Mouse (Mus musculus): ENCODE results near the gene Snd1.
A peak's percentile ranks its signal among the peaks of the same experiment; 100 is the strongest.

Gene Snd1

DNA sequence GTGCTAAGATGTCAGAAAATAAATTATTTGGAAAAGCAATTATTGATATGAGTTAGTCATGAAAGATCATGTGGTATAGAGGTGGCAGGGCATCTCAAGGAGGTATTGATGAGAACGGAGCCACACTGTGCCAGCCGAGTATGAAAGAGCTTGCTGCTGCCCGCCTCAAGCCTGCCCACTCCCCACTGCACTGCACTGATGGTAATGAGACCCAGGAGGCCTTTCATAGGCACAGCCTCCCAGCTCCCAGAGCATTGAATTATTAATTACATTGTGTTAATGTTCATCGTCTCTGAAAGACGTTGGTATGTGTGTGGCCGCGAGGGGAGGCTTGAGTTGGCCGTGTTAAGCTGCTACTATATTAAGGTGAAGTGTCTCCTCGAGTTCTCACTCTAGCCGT is 390.2 kb downstream of the Snd1 start:
- DNase-seq (ENCODE audit: low read depth, low spot score) = no peak

DNA sequence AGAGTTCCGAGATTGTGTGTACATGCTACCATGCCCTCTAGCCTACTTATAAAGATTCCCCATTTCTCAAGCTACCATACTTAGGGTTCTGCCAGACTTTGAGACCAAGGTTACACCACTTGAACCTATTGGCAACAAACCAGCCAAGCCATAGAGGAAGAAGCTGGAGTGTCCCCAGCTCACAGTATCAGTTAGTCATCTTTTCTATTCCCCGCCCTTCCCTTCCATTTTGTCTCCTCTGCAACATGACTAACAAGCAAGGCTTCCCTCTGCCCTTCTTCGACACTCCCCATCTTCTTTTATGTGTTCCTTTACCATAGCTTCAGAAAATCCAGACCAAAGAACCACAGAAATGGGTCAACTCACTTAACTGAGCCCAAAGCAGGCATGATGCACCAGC is 391.3 kb downstream of the Snd1 start:
- DNase-seq (ENCODE audit: low read depth, low spot score) = no peak

DNA sequence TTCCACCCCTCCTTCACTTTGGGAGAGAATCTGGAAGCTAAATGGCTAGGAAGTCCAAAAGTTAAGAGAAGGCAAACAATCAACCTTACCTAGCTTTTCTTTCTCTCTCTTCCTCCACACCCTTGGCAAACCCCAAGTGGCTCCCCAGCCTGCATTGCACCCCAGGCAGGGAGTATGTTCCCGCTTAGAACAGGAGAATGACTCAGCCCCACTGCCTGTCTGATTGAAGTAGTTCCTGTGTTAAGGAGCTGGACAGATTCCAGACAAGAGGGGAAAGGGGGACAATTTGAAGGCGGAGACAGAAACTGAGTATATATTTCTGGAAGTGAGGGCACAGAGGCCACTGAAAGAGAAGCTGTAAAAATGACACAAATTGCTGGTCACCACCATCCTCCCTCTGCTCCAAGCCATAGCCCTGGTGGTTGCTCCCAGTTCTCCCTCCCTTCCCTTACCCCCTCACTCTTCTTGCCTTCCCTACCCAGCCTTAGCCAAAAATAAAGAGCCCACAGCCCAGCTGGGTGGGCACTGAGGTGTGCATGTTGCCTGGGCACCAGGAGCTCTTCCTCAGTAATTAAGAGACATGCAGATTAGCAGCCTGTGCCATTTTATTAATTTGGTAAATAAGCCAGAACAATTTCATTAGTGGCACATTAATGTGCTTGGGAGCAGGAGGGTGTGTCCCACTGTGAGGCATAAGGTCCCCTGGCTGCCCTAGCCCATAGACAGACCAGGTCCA is 392.7 kb downstream of the Snd1 start:
- no peak for DNase-seq (ENCODE audit: low read depth, low spot score)

DNA sequence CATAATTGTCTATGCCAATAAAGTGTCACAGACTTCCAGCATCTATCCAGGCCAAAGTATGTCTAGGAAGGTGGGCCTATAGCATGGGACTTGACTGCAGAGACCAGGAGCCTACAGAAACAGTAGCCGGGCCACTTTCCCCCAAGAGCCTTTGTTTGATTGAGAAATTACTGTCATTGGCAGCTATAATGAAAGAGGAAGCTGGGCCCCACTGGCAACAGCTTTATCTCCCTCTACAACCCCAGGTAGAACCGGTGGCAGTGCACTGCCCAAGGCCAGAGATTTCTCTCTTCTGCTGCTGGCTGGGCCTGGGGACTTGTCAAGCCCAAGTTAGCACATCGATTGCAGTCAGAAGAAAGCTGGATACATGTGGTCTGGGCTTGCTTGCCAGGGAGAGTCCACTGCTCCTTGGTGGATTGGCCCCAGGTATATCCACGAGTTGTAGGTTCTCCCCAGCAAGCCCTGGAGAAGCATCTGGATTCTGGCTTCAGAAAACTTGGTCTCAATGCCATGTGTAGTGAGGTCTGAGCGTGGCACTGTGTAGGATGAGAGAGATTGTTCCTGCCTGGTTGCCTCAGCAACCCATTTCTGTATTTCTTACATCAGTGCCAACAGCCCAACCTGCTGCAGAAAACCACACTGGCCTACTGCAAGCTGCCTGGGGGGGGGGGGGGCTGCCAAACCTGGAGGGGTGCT is 396.9 kb downstream of the Snd1 start:
- no peak for DNase-seq (ENCODE audit: low read depth, low spot score)

DNA sequence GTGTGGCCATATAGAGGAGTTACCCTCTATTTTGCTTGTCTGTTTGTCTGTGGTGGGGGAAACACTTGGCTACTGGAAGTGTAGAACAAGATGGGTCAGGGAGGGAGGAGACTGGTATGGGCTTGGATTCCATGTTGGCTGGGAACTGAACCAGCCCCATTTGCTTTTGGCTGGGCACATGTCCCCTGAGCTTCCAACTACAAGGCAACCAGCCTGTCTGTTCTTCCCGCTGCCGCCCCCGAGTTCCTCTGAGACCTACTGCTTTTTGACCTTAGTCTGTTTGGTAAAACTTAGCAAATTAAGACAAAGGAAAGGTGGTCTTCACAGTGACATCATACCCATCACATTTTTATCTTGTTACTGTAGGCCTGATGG is 397.5 kb downstream of the Snd1 start:
- DNase-seq (ENCODE audit: low read depth, low spot score) = no peak

DNA sequence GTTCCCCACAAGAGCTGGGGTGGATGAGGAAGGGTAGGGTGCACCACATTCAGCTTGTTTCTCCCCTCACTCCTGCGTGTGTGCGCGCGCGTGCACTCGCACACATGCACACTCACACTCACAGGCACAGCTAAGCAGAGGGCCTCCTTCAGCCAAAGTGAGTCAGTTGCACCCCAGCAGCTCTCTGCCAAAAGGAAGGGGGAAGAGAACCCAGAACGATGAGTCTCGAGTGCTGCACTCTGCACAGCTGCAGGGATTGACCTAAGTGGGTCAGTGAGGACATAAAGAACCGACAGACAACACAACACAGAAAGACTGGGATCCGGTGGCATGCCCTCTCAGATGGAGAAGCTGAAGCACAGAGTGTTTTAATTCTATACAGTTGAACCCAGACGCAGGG is 399.1 kb downstream of the Snd1 start:
- DNase-seq (ENCODE audit: low read depth, low spot score) = no peak

DNA sequence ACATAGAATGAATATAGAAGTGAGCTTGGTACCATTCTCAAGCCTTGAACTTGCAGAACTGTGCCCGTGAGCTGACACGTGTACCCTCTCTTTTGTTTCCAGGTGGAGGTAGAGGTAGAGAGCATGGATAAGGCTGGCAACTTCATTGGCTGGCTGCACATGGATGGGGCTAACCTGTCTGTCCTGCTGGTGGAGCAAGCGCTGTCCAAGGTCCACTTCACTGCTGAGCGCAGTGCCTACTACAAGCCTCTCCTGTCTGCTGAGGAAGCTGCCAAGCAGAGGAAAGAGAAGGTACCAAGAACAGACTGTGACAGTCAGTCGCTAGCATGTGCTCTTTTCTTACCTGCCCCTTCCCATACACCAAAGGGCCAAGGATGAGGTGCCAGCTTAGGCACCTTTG is 399.8 kb downstream of the Snd1 start:
- no peak for DNase-seq (ENCODE audit: low read depth, low spot score)

DNA sequence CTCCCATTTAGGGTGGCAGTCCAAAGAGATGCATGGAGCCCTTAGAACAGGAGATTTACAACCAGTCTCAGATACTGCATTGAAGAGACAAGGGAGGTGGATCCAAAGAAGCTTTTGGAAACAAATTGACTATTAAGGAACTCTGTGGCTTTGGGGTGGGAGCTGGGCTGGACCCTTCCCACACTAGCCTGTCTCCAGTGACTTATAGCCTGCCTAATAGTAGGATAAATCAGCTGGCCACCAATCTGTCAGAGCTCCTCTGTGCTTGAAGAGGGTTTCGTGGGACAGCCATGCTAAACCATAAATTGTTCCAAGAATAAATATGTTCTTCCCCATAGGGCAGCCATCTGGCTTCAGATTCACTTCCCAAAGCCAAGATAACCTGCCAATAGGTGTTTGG is 400.4 kb downstream of the Snd1 start:
- DNase-seq (ENCODE audit: low read depth, low spot score) = no peak

DNA sequence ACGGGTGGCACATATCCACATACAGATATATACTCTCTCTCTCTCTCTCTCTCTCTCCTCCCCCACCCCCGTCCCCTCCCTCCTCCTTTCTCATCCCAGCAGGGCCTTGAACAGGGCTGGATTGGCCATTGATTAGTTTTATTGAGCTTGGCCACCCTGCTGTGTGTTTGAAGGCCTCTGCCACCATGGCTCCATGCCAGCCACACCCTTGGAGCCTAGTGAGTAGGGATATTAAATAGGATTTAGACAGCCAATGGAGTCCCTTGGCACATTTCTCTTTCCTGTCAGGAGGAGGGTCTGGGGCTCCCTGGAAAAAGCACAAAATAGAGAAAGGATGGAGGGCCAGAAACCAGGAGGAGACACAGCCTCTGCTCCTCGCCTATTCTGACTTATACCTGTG is 401.6 kb downstream of the Snd1 start:
- DNase-seq (ENCODE audit: low read depth, low spot score) = no peak

DNA sequence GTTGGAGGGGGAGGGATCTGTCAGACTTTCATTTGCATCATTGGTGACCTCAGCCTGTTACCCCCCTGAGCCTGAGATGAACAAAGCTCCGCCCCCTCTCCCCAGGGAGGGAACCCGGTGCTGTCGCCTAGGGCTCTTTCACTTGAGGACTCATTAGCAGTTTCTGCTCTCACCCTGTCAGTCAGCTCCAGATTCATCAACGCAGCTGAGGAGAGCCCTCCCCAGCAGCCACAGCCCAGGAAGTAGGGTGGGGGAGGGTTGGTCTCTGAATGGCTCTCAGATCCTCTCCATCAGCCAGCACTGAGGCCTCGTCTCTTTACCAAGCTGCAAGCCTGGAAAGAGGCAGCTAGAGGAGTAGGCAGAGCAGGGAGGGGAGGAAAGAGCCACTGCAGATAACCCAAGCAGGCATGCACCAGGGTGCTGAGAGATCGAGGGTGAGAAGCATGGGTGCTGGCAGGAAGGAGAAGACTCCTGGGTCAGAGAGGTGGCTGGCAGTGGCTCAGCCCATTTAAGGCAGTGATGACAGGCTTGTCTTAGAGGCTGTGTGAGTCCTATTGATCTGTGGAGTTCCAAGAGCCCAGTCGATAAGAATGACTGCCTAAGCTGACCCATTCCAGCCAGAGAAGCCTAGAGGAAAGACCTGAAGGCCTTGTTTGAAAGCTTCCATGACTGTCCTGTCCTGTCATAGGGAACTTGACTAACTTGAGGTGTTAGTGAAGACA is 403.2 kb downstream of the Snd1 start:
- DNase-seq (ENCODE audit: low read depth, low spot score) = peak; percentile 45

DNA sequence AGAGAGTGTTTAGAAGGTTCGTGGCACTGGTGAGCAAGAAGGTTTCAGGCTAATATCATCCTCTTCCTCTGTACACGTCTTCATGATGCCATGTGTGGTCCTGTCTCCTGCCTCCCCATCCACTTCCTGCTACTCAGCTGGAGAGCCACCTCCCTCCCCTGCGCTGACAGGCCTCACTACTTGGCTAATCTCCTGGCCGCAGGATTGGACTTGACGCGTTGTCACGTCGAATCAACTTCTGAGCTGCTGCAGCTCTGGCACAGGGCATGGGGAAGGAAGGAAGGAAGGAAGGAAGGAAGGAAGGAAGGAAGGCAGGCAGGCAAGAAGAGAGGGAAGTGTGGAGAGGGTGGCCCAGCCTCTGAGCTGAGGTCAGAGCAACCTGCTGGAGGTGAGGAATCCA is 404.4 kb downstream of the Snd1 start:
- no peak for DNase-seq (ENCODE audit: low read depth, low spot score)

DNA sequence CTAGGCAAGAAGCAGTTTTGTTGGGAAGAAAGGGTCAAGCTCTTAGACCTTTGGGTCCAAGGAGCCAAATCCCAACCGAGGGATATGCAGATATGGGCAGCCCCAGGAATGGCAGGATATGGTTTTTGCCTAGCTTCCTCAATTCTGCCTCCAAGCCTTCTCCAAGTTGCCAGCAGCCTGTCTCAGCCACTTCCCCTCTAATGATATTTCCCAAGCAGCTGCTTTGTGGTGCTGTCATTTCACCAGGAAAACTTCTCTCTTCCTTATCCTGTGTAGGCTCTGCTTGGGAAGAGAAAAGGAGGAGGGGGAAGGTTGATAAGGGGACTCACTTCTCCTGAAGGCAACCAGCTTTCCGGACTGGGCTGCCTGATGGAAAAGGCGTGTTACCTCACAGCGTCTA is 406.0 kb downstream of the Snd1 start:
- DNase-seq (ENCODE audit: low read depth, low spot score) = no peak

DNA sequence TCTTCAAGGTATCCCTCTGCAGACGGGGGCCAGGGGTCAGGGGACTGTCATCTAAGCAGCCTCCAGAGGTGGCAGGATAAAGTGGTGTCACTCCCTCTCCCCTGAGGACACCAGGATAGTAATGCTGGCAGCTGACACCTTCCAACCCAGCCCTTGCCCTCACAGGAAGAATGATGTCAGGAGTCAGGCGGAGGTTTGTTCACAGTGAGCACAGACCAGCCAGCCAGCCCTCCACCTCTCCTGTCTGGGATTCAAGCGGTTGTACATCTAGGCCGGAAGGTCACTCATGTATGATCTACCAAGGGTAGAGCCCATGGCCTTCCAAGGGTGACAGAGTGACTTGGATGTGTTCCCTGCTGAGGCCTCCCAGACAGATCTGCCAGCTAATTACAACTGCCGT is 408.6 kb downstream of the Snd1 start:
- no peak for DNase-seq (ENCODE audit: low read depth, low spot score)

DNA sequence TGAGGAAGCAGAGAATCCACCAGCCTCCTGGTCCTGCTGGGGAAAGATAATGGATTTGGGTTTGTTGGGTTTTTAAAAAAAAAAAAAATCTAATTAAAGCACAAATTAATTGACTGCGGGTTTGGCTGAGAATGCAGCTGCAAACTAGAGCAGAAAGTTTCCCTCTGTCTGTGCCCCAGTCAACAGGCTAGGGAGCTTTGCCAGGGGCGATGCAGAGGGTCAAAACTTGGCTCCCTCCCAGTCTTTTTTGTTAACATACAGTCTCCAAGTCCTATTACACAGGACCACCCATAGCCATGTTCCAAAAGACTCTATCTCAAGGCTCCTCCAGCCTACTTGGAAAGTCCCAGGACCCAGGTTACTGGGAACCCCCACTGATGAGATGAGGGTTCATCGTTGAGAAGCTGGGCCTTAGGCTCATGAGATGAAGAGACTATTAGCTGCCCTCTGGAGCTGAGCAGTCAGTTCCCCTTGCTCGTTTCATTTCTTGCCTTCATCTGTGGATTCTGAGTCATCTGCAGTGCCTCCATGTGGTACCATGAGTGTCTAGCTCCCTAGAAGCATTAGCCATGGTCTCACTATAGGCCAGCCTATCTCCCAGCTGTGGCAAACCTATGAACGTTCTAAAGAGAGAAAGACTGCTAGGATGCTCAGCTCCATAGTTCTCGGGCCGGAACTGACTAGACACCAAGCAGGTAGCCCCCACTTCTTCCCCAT is 411.9 kb downstream of the Snd1 start:
- DNase-seq (ENCODE audit: low read depth, low spot score) = no peak

DNA sequence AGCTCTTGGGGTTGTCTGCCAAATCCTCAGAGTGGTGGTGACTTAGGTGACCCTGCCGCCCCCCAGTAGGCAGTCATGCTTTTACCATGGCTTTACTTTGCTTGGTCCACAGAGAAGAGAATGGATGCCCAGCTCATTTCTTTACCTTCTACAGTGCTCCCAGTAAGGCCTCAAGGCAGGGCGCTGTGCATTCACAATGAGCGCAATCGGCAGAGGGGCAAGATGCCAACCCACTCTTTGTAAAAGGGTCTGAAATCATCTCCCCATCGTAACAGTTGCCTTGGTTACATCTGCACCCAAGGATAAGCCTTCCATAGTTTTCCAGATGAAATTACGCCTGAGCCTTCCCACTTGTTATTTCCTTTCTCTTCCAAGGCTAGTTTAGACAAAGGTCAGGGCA is 415.5 kb downstream of the Snd1 start:
- no peak for DNase-seq (ENCODE audit: low read depth, low spot score)

DNA sequence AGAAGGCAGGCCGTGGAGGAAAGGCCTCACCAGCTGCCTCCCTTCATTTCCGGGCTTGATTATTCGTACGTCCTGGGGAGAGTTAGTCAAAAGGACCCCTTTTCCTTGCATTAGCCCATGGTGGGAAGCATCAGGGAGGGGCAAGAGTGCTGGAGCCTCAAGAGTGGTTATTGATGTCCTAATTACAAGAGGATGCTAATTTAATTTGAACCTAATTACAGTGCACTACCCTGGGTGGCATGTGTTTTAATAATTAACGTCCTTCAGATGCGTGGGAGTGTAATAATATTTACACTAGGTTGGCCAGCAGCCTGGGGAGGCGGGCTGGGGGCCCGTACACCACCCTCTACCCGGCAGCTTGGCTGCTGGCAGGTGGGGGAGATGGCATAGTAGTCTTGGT is 416.5 kb downstream of the Snd1 start:
- DNase-seq (ENCODE audit: low read depth, low spot score) = no peak

DNA sequence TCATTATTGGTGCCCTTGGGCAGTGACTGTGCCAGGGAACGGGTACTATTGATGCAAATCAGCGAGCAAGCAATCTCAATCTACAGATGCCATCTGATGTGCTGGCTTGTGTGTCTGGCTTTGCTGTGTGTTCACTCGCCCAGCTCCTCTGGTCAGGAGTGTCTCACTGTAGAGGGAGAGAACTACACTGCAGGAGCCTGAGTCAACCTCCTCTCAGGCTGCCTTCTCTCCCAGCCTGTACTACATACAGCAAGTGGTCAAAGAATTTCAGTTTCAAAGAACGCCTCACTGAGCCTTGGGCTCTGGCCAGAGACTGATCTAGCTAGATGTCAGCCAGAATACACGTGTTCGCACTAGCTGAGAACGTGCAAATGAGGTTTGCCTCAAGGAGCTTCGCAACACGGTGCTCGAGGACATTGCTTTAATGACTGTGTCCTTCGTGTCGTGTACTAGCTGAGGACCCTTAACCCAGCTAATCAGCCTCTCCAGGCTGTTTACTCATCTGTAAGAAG is 420.1 kb downstream of the Snd1 start:
- DNase-seq (ENCODE audit: low read depth, low spot score) = no peak

DNA sequence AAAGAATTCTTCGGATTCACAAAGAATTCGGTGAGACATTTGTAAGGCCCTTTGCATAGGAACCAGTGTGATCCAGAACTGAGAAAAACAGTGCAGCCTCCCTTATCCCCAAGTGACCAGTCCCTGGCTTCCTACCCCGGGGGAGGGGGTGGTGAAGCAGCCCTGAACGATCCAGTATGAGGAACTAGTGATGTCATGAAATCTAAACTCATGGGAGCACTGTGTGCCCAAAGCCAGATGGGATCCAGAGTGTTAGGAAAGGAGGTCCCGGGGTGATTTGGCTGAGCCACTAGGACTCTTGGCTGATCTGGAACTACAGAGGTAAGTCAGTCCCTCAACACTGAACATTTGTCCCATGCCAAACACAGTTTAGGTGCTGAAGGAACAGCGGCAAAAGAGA is 420.8 kb downstream of the Snd1 start:
- DNase-seq (ENCODE audit: low read depth, low spot score) = peak; percentile 28

DNA sequence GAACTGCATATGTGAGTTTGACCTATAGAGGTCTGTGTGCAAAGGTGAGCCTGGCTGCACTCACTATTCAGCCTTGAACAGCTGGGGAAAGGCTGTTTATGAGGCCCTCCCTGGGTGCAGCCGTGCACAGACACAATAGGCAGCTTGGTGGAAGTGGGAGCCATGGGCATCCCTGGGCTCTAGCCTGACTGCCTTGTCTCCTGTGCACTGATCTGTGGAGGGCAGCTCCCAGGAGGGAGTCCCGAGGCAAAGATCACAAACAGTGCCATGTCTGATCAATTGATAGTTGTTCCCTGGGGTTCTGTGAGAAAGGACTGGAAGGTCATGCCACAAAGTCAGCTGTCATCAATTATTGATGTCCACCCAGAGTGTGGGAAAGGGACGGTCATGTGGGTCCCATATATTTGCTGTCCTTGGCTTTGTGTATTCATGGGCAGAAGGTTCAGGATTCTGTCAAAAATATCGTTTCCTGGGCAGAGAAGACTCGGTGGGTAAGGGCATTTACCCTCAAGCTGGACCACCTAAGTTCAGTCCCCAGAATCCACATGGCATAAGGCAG is 421.9 kb downstream of the Snd1 start:
- DNase-seq (ENCODE audit: low read depth, low spot score) = peak; percentile 73

DNA sequence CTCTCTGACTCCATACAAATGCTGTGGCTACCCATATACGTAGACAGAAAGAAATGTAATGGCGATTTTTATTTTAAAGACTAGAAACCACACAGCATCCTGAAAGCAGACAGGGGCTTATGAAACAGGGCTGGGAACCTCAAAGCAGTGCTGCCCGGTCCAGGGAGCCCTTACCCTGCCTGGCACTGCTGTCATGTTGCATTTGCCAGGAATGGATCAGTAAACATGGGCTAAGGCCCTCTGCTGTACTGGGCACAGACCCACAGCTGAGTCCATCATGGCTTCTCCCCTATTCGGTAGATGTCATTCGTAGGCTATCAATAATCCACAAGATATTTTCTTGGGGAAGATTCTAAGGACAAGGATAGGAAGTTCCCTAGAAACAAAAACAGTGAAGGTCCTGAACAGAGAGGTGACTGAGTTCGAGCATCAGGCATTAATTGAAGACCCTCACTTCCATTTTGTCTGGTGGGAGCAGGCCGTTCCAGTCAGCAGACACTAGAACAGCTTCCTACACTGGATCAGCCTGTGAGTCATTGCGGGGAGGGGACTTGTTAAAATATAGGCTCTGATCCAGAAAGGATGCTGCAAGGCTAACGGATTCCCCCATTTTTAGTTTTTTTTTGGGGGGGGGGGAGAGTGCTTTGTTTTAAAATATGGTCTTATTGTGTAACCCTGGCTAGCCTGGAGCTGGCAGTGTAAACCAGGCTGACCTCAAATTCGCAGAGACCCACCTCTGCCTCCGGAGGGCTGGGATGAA is 422.6 kb downstream of the Snd1 start:
- DNase-seq (ENCODE audit: low read depth, low spot score) = no peak

DNA sequence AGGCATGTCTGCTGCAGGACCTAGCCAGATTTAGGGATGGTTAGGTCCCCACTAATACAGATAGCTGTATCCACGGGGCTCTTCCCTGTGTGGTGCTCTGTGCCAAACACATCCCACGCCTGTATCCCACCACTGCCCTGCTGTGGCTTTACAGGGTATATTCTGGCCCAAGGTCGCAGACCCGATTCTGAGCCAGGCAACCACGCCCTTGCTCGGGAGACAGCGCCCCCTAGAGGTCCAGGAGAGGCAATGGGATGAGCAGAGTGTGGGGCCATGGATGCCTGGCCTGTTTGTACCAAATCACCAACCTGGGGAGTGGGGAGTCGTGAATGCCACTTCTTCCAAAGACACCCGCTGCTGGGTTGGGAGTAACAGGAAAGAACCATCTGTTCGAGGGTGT is 423.9 kb downstream of the Snd1 start:
- DNase-seq (ENCODE audit: low read depth, low spot score) = peak; percentile 60

Measured in mesoderm, embryonic 11.5 days (tissue).